ENCODE assay signal across 18 mouse cellular contexts in genomic region chr16:85446306-85446705, GRCm38 (mm10).
A peak's percentile ranks its signal among the peaks of the same experiment; 100 is the strongest.
DNase-seq lines count a peak whose midpoint lies in the region; ATAC-seq and TF ChIP-seq lines count a peak whose summit lies in the region.
"Had no signal": no experiment of that assay in that cellular context is flagged by ENCODE, and none has a peak within 500 bp of the region (broad histone marks: within the 10 kb centered on the region; RNA-seq: fewer than 3 reads in every experiment).

No protein-coding gene starts in this region.

- H3K4me1 ChIP-seq in intestine, embryonic 14.5 days (replicated peaks; ENCODE audit: control insufficient read depth, insufficient read depth, low read length) = no peaks in the 10 kb centered on the region; the same call in 1 of the 2 replicates
- no peaks in the 10 kb centered on the region for H3K4me1 ChIP-seq in intestine, embryonic 15.5 days (replicated peaks)
- no peaks in the 10 kb centered on the region for H3K4me1 ChIP-seq in kidney, postnatal 0 days (replicated peaks; ENCODE audit: insufficient read depth, low read length)
- H3K4me1 ChIP-seq in midbrain, embryonic 15.5 days = no peaks in the 10 kb centered on the region
- H3K4me1 ChIP-seq: hindbrain, embryonic 12.5 days; hindbrain, embryonic 15.5 days had no signal

- ATAC-seq in intestine, embryonic 14.5 days (replicated peaks; ENCODE audit: low FRiP score, low TSS enrichment, low read depth) = no peak
- ATAC-seq in intestine, embryonic 15.5 days = no peak
- ATAC-seq in kidney, postnatal 0 days (replicated peaks; ENCODE audit: low FRiP score, low read depth) = no peak
- ATAC-seq in midbrain, embryonic 15.5 days (replicated peaks) = no peak
- ATAC-seq: forebrain, embryonic 14.5 days; forebrain, postnatal 0 days; Patski had no signal

- no peaks in the 10 kb centered on the region for H3K36me3 ChIP-seq in intestine, embryonic 14.5 days (ENCODE audit: control insufficient read depth, insufficient read depth, low read length)
- no peaks in the 10 kb centered on the region for H3K36me3 ChIP-seq in intestine, embryonic 15.5 days
- no peaks in the 10 kb centered on the region for H3K36me3 ChIP-seq in kidney, postnatal 0 days (ENCODE audit: insufficient read depth, low read length)
- H3K36me3 ChIP-seq in midbrain, embryonic 15.5 days (replicated peaks) = no peaks in the 10 kb centered on the region
- H3K36me3 ChIP-seq: G1E; hindbrain, embryonic 12.5 days; hindbrain, embryonic 15.5 days had no signal

- 31% methylated on average over 1 of the region's 1 CpGs for WGBS in intestine, embryonic 14.5 days
- WGBS in intestine, embryonic 15.5 days = 35% methylated on average over 1 of the region's 1 CpGs
- 24% methylated on average over 1 of the region's 1 CpGs for WGBS in kidney, postnatal 0 days
- 70% methylated on average over 1 of the region's 1 CpGs for WGBS in midbrain, embryonic 15.5 days

- no peak overlapping the region for H3K4me2 ChIP-seq in intestine, embryonic 14.5 days (ENCODE audit: low read length)
- no peak overlapping the region for H3K4me2 ChIP-seq in intestine, embryonic 15.5 days (replicated peaks)
- H3K4me2 ChIP-seq in kidney, postnatal 0 days (ENCODE audit: low read length) = no peak overlapping the region
- no peak overlapping the region for H3K4me2 ChIP-seq in midbrain, embryonic 15.5 days
- H3K4me2 ChIP-seq: heart, embryonic 11.5 days; hindbrain, embryonic 12.5 days; hindbrain, embryonic 15.5 days had no signal

- no peak for DNase-seq in intestine, embryonic 14.5 days (ENCODE audit: low spot score)
- DNase-seq in kidney, postnatal 0 days (ENCODE audit: low spot score) = peak; percentile 64
- no peak for DNase-seq in kidney, postnatal 14 days
- DNase-seq in mesoderm, embryonic 11.5 days (ENCODE audit: low read depth, low spot score) = peak; percentile 39
- DNase-seq in right cerebral cortex, postnatal 10 days (ENCODE audit: low spot score in 2 of 2) = no peak
- DNase-seq: adrenal gland, postnatal 10 days; adrenal gland, postnatal 36 days; B cell, adult 2 months; forebrain, postnatal 0 days had no signal

- TF ChIP-seq CTCF in kidney, postnatal 0 days (IDR thresholded peaks at IDR 0.05; ENCODE audit: low read depth) = no peak

- H3K9me3 ChIP-seq in intestine, embryonic 14.5 days (ENCODE audit: control insufficient read depth, low read length) = no peaks in the 10 kb centered on the region
- H3K9me3 ChIP-seq in intestine, embryonic 15.5 days = no peaks in the 10 kb centered on the region
- H3K9me3 ChIP-seq in kidney, postnatal 0 days (replicated peaks; ENCODE audit: low read length) = no peaks in the 10 kb centered on the region
- no peaks in the 10 kb centered on the region for H3K9me3 ChIP-seq in midbrain, embryonic 15.5 days
- H3K9me3 ChIP-seq: hindbrain, embryonic 12.5 days; hindbrain, embryonic 15.5 days had no signal

- H3K4me3 ChIP-seq in intestine, embryonic 14.5 days (ENCODE audit: low read depth, low read length) = no peak overlapping the region
- H3K4me3 ChIP-seq in intestine, embryonic 15.5 days (replicated peaks) = no peak overlapping the region
- no peak overlapping the region for H3K4me3 ChIP-seq in kidney, postnatal 0 days (replicated peaks; ENCODE audit: low read depth, low read length)
- H3K4me3 ChIP-seq in midbrain, embryonic 15.5 days = no peak overlapping the region
- H3K4me3 ChIP-seq: hindbrain, embryonic 12.5 days; hindbrain, embryonic 15.5 days had no signal

- H3K27ac ChIP-seq in intestine, embryonic 14.5 days (ENCODE audit: low read depth) = peak overlapping the region; percentile 2; the same call in 1 of the 2 replicates
- no peak overlapping the region for H3K27ac ChIP-seq in intestine, embryonic 15.5 days
- no peak overlapping the region for H3K27ac ChIP-seq in kidney, postnatal 0 days
- H3K27ac ChIP-seq in midbrain, embryonic 15.5 days = no peak overlapping the region
- H3K27ac ChIP-seq: hindbrain, embryonic 12.5 days; hindbrain, embryonic 15.5 days had no signal

- H3K9ac ChIP-seq in intestine, embryonic 14.5 days (ENCODE audit: low read length) = no peak overlapping the region
- H3K9ac ChIP-seq in intestine, embryonic 15.5 days = no peak overlapping the region
- H3K9ac ChIP-seq in kidney, postnatal 0 days (ENCODE audit: low read depth, low read length) = no peak overlapping the region
- no peak overlapping the region for H3K9ac ChIP-seq in midbrain, embryonic 15.5 days
- H3K9ac ChIP-seq: forebrain, postnatal 0 days; hindbrain, embryonic 12.5 days; hindbrain, embryonic 15.5 days had no signal

- H3K27me3 ChIP-seq in intestine, embryonic 14.5 days (replicated peaks; ENCODE audit: control insufficient read depth, insufficient read depth, low read length) = no peaks in the 10 kb centered on the region
- no peaks in the 10 kb centered on the region for H3K27me3 ChIP-seq in intestine, embryonic 15.5 days (replicated peaks)
- H3K27me3 ChIP-seq in kidney, postnatal 0 days (ENCODE audit: insufficient read depth, low read length) = no peaks in the 10 kb centered on the region
- H3K27me3 ChIP-seq in midbrain, embryonic 15.5 days (replicated peaks) = no peaks in the 10 kb centered on the region
- H3K27me3 ChIP-seq: CH12.LX; hindbrain, embryonic 12.5 days; hindbrain, embryonic 15.5 days had no signal

Comparison
In these comparisons a context has a peak if more than half of its experiments do, and no peak if none do; other contexts are left out.
1. DNase-seq: peak in kidney, postnatal 0 days (single experiment) and mesoderm, embryonic 11.5 days (single experiment); none in intestine, embryonic 14.5 days (single experiment), kidney, postnatal 14 days (single experiment) and right cerebral cortex, postnatal 10 days (0 of 2).